Mouse (Mus musculus) ES-CJ7 (cell line): ENCODE measurements around the gene Fbp2.

Experiments
- DNase-seq: peaks from one replicate; pipeline ENCODE4 v3.0.0; 2011; ENCODE audit warnings: low read depth, low spot score

The Fbp2 gene

DNA sequence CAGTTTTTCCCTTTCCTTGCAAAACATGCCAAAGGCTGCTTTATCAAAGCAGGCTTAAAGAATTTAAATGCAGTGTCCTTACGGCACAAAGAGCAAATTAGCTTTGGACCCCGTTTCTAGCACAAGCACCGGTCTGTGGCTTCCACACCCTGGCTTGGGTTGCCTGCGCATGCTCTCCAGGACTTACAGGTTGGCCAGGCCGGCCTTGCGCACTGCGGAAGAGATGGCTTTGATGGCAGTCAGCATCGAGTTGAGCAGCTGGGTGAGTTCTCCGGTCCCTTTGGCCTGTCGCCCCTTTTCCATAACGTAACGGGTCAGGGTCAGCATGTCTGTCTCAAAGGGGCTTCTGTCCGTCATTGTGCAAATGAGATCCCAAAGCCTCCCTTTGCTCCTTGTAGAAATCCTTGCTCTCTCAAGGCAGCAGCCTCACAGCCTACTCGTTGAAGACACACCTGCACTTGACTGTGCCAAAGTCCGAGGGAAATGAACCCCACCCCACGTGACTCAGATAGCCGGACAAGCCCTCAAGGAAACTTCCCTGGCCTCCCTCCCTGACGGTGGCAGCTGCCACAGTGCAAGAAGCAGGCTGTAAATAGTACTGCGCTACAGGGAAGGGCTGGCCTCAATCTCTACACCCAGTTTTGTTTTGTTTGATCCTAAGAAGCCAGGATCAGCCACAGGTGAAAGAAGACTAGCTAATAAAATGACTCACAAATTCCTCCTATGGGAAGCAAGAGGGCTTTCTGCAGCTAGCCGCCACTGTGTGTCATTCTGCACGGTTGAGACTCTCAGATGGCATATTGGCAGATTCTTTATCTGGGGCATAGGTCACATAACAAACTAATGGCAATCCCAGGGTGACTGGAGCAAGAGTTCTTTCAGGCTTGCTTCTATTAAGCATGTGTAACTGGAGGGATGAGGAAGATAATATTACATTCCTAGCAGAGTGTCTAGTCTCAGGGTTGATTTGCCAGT is at the start of gene Fbp2:
Gene Fbp2 (minus strand): TSS at position 482 of the 975 bp plus-strand sequence.
- DNase-seq: peak; percentile 44

DNA sequence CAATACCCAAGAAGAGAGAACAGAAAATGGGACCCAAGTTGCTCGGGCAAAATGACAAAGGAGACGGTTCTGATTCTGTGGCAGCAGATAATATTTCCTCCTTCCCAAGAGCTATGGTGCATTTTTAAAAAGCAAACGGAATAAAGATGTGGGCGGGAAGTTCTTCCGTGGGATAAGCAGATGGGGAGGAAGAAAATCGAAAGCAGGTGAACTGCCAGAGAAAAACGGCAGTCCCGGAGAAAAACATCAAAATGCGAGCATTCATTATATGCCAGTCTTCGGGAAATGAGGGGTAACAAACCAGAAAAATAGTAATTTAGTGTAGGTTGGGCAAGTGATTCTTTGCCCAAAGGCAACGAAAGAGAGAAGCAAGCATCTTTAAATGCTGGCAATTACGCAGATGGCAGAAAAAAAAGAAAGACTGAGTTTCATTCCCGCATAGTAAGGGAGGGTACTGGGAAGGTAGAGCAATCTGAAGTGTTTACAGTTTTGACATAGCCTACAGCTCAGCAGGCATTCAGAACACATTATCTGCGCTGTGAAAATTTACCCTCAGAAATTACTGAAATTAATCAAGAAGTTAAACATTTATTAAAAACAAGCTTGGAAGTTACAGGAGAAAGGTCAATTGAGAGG is 49.4 kb upstream of the Fbp2 start:
- no peak for DNase-seq

DNA sequence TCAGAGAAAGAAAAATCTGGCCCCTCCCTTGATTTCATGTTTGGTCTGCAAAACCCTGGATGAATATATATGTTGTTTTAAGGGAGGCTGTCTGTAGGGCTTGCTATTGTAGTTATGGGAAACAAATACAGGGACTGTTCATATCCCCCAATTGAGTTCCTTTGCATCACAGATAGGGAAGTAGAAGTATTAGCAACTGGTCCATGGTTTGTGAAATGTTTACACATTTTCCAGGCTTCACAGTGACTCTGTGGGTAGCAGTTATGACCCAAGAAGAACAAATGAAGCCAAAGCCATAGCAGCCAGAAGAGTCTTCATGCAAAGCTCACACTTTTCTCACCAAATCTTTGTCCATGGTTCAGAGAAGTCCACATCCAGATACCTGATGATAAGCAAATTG is 42.9 kb upstream of the Fbp2 start:
- DNase-seq: no peak

DNA sequence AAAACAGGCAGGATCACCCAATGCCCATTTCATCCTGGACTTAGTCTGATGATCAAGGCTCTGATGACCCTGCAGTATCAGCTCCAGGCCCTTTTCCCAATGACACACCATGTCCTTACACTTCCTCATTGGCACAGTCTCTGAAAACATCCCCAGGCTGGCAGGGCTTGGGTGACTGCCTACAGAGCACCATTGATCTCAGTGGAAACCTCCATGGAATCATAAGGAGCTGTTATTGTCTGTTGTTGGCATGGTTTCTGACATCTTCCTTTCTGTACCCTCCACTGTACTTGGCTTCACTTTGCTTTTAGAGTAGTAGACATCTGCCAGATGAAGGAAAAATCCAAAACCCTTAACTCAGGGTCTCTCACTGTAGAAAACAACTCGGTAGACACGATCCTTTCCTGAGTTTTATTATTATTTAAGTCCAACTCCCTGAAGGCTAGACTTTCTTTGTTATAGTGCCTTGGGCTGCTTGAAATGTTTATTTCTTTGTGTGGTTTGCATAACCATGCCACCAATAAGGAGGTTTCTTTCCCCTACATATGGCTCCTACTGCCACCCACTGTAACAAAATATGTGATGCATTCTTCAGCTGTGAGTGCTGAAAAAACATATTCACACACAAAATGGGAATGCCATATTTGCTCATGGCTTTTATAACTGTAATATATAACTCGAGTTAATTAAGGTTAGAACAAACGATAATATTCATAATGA is 39.9 kb upstream of the Fbp2 start:
- no peak for DNase-seq

DNA sequence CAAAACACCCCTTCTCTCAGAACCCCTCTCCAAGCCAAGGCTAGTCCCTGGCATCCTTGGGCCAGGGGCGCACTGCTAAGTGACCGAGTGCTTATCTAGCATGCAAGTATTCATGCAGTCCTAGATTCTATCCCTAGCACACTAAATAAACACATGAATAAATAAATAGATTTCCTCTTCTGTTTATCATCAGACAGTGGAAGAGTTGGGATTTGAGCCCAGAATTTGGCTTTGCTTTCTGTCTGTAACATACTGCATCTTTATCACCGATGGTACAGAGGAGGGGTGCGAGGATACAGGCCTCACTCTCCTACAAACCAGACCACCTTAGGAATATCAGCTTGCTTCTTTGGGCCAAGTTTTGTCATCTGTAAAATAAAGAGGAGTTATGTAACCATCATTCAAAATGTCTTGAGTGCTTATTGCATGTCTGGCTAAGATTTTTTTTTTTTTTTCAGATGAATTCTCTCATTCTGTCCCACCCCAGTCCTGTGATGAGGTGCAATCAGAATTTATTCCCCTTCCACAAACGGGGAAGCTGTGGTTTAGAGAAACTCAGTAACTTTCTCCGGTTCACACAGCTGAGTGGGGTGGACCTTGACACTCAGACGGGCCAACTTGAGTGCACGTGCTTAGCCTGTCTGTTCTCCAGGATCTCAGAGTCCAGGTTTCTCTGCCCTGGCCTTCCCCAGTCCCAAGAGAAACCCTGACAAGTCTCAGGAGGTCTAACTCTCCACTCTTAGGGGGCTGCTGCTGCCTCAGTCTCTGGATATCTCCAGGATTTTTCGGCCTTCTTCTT is 35.0 kb upstream of the Fbp2 start:
- no peak for DNase-seq

- DNase-seq: no peak
Measured at GRCm38 (mm10) chr13:62889311-62889710, 31.1 kb upstream of the Fbp2 start.

- peak; percentile 33 for DNase-seq
Measured at GRCm38 (mm10) chr13:62887712-62888441, 29.7 kb upstream of the Fbp2 start, which contains the start of gene Fbp1. Gene Fbp1, minus strand, starts transcription at chr13:62888282.

GRCm38 (mm10) chr13:62884536-62884935 is 26.3 kb upstream of the Fbp2 start:
- DNase-seq: no peak

DNA sequence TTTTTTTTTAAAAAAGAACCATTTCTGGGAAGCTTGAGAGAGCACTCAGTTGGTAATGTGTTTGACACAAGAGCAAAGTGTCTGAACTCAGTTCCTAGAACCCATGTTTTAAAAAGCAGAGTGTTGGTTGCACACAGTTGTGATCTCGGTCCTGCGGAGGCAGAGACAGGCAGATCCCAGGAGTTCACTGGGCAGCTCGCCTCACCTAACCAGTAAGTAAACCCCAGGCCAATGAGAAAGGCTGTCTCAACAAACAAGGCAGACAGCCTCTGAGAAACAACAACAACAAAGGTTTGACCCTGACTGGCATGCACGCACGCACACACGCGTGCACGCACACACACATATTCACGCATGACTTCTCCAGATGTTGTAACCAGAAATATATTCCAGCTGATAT is 25.7 kb upstream of the Fbp2 start:
- no peak for DNase-seq

DNA sequence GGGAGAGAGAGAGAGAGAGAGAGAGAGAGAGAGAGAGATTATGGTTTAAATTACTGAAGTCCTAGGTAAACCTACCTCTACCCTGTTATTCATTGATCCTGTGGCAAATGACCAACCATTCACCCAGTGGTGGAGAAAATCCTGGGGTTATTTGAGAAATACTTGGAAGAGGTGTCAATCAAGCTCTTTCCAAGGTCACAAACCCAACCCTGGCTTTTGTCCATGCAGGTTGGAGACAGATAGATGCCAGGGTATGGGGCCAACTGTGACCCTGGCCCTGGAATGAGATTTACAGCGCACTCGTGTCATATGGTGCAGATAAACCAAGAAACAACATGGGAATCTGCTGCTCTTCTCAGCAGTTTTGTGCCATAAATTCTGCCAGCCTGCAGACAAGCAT is 25.2 kb upstream of the Fbp2 start:
- DNase-seq: no peak

GRCm38 (mm10) chr13:62882856-62883255 is 24.6 kb upstream of the Fbp2 start:
- no peak for DNase-seq

- DNase-seq: no peak
Measured at GRCm38 (mm10) chr13:62881336-62881735, 23.1 kb upstream of the Fbp2 start.

DNA sequence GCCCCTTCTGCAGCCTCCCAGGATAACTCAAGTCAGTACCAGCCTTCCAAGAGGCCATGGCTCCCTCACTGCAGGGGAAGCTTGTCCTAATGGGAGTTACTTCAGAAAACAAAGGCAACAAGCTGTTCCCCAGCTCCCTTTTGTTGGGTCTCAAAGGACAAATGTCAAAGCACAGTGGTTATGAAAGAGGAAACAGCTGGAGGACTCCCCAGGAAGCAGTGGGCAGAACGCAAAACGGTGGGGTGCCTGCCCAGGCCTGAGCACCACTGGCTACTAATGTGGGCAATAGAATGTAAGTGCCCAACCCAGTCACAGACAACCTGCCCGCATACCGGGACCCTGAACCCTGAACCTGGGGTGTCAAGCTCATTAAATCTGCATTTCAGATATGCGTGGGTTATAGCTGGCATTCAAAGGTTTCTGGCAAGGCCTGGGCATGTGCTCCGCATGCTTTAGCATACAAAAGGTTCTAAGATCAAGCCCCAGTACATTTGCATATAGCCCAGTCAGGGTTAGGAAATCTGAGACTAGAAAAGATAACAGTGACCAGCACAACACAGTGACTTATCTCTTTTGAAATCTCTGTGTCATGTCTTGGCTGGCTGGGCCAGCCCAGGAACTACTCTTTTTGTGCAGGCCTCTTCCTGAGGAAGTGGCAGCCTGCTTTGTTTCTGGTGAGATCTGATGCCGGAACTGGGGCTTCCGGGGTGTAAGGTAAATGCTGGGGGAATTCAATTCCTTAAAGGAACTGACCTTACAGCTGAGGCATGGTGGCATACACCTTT is 21.8 kb upstream of the Fbp2 start:
- DNase-seq: peak; percentile 37

DNA sequence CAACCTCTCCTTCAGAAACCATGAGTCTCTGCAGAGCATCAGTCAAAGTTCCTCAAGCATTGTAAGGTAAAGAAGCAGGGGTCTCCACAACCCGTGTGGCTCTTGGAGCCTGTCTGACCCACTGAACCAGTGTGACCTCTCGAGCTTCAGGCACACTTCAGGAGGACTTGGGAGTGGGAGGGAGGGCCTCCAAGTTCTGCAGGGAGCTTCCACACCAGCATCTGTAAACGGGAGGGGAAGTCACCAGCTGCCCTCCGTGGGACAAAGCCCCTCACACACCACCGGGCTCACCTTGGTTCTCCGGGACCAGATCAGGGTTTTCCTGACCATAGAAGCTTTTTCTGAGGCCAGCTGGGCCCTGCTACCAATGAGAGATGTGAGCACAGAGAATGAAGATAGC is 21.2 kb upstream of the Fbp2 start:
- DNase-seq: no peak

GRCm38 (mm10) chr13:62877247-62877646 is 19.0 kb upstream of the Fbp2 start:
- no peak for DNase-seq

DNA sequence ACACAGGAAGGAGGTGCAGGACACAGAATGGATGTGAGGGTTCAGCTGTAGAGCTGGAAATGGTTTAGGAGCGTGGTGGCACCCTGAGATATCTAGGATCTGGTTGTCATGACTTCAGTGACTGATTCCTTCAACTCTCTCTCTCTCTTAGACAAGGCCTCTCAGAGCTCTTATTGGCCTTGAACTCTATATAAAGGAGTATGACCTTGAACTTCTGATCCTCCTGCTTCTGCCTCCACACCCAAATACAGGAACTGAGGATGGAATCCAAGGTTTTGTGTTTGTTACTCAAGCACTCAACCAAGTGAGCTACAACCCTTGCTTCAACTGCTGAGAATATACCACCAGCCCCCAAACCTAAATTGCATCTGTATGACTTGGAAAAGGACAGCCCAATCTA is 17.9 kb upstream of the Fbp2 start:
- no peak for DNase-seq

DNA sequence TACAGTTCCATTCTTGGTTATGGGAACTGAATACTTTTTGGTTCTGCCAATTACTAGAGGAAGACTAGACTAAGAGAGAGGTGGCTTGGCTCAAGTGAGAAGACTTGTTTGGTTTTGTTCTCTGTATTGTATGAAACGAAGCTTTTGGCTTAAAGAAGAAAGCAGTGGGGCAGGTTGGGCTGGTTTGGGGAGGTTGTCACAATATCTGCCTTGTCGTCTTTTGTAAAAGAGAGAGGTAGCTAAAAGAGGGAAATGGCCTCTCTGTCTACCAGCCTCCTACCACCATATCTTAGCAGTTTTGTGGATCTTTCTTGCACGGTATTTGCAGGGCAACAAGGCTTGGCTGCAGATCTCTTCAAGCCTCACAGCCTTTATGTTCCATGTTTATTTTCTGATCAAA is 14.0 kb upstream of the Fbp2 start:
- DNase-seq: no peak

DNA sequence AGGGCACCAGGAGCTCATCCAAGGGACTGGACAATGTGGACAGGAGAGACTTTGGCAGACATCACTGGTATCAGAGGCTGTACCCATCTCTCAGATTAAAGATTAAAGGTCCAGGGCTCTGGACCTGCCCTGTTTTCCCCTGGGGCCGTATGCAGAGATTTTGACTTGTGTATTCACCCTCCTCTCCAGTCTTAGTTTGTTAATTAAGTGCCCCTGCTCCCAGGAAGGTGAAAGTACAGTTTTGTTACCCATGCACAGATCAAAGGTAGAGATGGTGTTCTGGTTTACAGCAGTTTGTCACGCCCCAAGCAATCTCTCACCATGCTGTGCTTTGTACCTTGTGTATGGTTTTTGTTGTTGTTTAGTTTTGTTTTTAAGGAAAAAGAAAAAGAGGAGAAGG is 12.4 kb upstream of the Fbp2 start:
- no peak for DNase-seq

DNA sequence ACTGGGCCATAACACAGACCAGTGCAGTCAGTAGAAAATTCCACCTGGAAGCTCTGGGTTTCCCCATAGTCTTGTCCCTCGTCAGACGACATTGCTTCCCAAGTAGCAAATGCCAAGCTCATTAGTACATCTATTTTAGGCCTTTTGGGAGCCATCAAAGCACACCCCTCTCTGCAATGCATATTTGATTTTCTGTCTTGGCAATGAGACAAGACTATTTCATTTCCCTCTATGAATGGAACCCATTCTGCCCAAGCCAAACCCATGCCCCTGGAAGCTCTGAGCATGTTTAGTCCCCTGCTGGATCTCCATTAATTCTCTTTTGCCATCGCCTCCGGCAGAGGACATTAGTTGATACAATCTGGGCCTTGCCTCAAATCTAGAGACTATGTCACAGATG is 8.6 kb upstream of the Fbp2 start:
- DNase-seq: no peak
